Mouse (Mus musculus): ENCODE measurements around the gene Car14.

- TF ChIP-seq GATA1 (IDR thresholded peaks at IDR 0.05; ENCODE audit: borderline replicate concordance, low read length) (no peak), FLI1 (IDR thresholded peaks at IDR 0.05; ENCODE audit: low read length) (no peak)
Observed at GRCm38 (mm10) chr3:95863578-95863977, 40.9 kb downstream of the Car14 start.

Data from megakaryocyte, embryonic 14.5 days (primary cell).